Comparison of ENCODE assay signal across 8 mouse cellular contexts in genomic region chr5:136500307-136500871, GRCm38 (mm10).
DNase-seq lines count a peak whose midpoint lies in the region; ATAC-seq and TF ChIP-seq lines count a peak whose summit lies in the region.

No protein-coding gene starts in this region.

- DNase-seq in gastrocnemius, adult 2 months: peak; percentile 42
- no peak for DNase-seq in gastrocnemius, adult 8-10 months (ENCODE audit: low spot score in 2 of 2)
- DNase-seq in lung, postnatal 0 days (ENCODE audit: low spot score): peak; percentile 41
- no peak for DNase-seq in lung, postnatal 14 days
- DNase-seq in cerebellum, postnatal 10 days: peak; percentile 44 to 45
- no peak for DNase-seq in liver, postnatal 0 days
- DNase-seq in layer of hippocampus, postnatal 14 days (ENCODE audit: low spot score in 2 of 2): no peak
- no peak for DNase-seq in neural tube, embryonic 10.5 days (ENCODE audit: extremely low spot score, low spot score)

- peaks cover 26% of the 10 kb centered on the region for H3K4me1 ChIP-seq in lung, postnatal 0 days (ENCODE audit: insufficient read depth, low read depth, low read length)
- peaks cover 6% of the 10 kb centered on the region for H3K4me1 ChIP-seq in liver, postnatal 0 days (ENCODE audit: insufficient read depth)

- no peak for TF ChIP-seq CTCF in gastrocnemius, adult 2 months (IDR thresholded peaks at IDR 0.05)
- no peak for TF ChIP-seq CTCF in lung, postnatal 0 days (IDR thresholded peaks at IDR 0.05)
- no peak for TF ChIP-seq CTCF in liver, postnatal 0 days (IDR thresholded peaks at IDR 0.05; ENCODE audit: low read depth)

- no peaks in the 10 kb centered on the region for H3K36me3 ChIP-seq in lung, postnatal 0 days (ENCODE audit: insufficient read depth, low read length)
- H3K36me3 ChIP-seq in liver, postnatal 0 days (replicated peaks; ENCODE audit: insufficient read depth, low read length): no peaks in the 10 kb centered on the region

- peak overlapping the region; percentile 15; the same call in 1 of the 2 replicates for H3K4me3 ChIP-seq in gastrocnemius, adult 2 months
- H3K4me3 ChIP-seq in lung, postnatal 0 days (ENCODE audit: low read depth, low read length): no peak overlapping the region
- no peak overlapping the region for H3K4me3 ChIP-seq in liver, postnatal 0 days (ENCODE audit: low read depth, low read length)

- WGBS in lung, postnatal 0 days: 22% methylated on average over 6 of the region's 6 CpGs
- WGBS in liver, postnatal 0 days (ENCODE audit: insufficient replicate concordance): 35% methylated on average over 6 of the region's 6 CpGs

- H3K4me2 ChIP-seq in lung, postnatal 0 days (replicated peaks; ENCODE audit: low read depth, low read length): no peak overlapping the region
- H3K4me2 ChIP-seq in liver, postnatal 0 days (ENCODE audit: low read depth, low read length): no peak overlapping the region

- no peak for TF ChIP-seq EP300 in lung, postnatal 0 days (IDR thresholded peaks at IDR 0.05)
- 0 out of 2 replicates have a peak, but pooled peaks have one; percentile 20 for TF ChIP-seq EP300 in liver, postnatal 0 days (IDR thresholded peaks at IDR 0.05; ENCODE audit: low read depth)

- peak; percentile 25 for ATAC-seq in lung, postnatal 0 days
- ATAC-seq in liver, postnatal 0 days: no peak

- no peak overlapping the region; the same call in 1 of the 2 replicates for H3K9ac ChIP-seq in lung, postnatal 0 days (replicated peaks; ENCODE audit: low read depth)
- no peak overlapping the region for H3K9ac ChIP-seq in liver, postnatal 0 days (replicated peaks)

- no peaks in the 10 kb centered on the region for H3K9me3 ChIP-seq in lung, postnatal 0 days (ENCODE audit: low read length)
- H3K9me3 ChIP-seq in liver, postnatal 0 days (ENCODE audit: low read length): no peaks in the 10 kb centered on the region

- intact Hi-C loops in gastrocnemius, adult 2 months (cut with DNase I): no loop called here

- peak overlapping the region; percentile 74 for H3K27ac ChIP-seq in gastrocnemius, adult 2 months
- H3K27ac ChIP-seq in lung, postnatal 0 days (ENCODE audit: low read length): peak overlapping the region; percentile 59
- H3K27ac ChIP-seq in liver, postnatal 0 days (ENCODE audit: low read depth): 0 out of 2 replicates have a peak overlapping the region, but pooled peaks have one; percentile 36

- no peaks in the 10 kb centered on the region for H3K27me3 ChIP-seq in lung, postnatal 0 days (replicated peaks; ENCODE audit: insufficient read depth, low read length)
- no peaks in the 10 kb centered on the region for H3K27me3 ChIP-seq in liver, postnatal 0 days (ENCODE audit: insufficient read depth, low read length)

Comparison
In these comparisons a context has a peak if more than half of its experiments do, and no peak if none do; other contexts are left out.
1. DNase-seq: peak in gastrocnemius, adult 2 months (single experiment), lung, postnatal 0 days (single experiment) and cerebellum, postnatal 10 days (2 of 2); none in gastrocnemius, adult 8-10 months (0 of 2), lung, postnatal 14 days (single experiment), liver, postnatal 0 days (single experiment), layer of hippocampus, postnatal 14 days (0 of 2) and neural tube, embryonic 10.5 days (single experiment).
2. Peak in every context shown above with its lines, with median percentiles within 50 percentile points of each other: H3K27ac ChIP-seq.